Mouse (Mus musculus) ES-Bruce4 (cell line): ENCODE data around the gene Plek2.

Source experiments
- CTCF ChIP-seq: IDR thresholded peaks from one replicate; pipeline ENCODE4 v1.8.1; 2011; ENCODE audit warnings: low read depth, low read length
- EP300 ChIP-seq: IDR thresholded peaks from 2 replicates; pipeline ENCODE4 v1.6.1; 2011; ENCODE audit warnings: low read depth, low read length; ENCODE audit not compliant: insufficient read depth
- POLR2A ChIP-seq: IDR thresholded peaks from one replicate; pipeline ENCODE4 v1.8.1; 2011; ENCODE audit warnings: low read length; ENCODE audit not compliant: insufficient read depth

DNA sequence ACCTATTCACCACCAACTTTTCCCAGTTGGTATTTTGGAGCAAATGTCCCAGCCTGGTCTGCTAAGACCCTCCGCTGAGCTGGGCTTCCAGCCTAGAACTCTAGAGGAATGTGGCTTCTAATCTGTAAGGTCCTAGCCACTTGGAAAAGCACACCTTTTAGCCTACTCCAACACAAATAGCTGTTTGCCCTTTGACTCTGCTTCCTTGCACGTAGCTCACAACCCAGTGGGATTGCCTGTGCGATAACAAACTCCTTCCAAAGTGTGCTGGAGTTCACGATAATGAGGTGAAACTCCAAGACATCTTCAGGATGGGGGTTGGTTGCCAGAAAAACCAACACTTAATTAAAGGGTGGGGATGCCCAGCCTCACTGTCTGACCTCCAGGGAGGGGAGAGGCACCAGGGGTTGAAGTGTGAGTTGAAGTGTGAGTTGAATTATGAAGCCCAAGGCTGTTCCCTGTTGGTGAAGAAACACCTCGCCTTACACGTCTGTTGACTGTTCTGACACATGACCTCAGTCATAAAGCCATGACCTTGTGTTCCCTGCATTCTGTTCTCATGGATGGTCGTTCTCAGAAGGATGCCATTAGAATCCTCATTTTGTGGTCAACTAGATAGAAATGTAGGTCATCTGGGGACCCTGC is 32.8 kb upstream of the Plek2 start:
- TF ChIP-seq POLR2A (no peak), CTCF (no peak), EP300 (no peak)
